Comparison of ENCODE assay signal across 10 mouse cellular contexts in genomic region chr5:30271599-30272281, GRCm38 (mm10). TPM values are rescaled to one million over a fixed set of nuclear protein-coding genes. Genes with fewer than 3 reads are reported as not detected.
DNase-seq lines count a peak whose midpoint lies in the region; ATAC-seq lines count a peak whose summit lies in the region.
"Had no signal": no experiment of that assay in that cellular context is flagged by ENCODE, and none has a peak within 500 bp of the region (broad histone marks: within the 10 kb centered on the region; RNA-seq: fewer than 3 reads in every experiment).

No protein-coding gene starts in this region.

- H3K9me3 ChIP-seq in kidney, embryonic 14.5 days (ENCODE audit: control insufficient read depth, low read length): no peaks in the 10 kb centered on the region
- H3K9me3 ChIP-seq in embryonic facial prominence, embryonic 14.5 days (ENCODE audit: control insufficient read depth, low read length): no peaks in the 10 kb centered on the region
- H3K9me3 ChIP-seq in stomach, embryonic 15.5 days: no peaks in the 10 kb centered on the region
- H3K9me3 ChIP-seq in intestine, embryonic 15.5 days: no peaks in the 10 kb centered on the region
- H3K9me3 ChIP-seq: heart, embryonic 15.5 days; liver, embryonic 12.5 days had no signal

- no peak overlapping the region for H3K4me2 ChIP-seq in kidney, embryonic 14.5 days (replicated peaks; ENCODE audit: low read depth, low read length)
- H3K4me2 ChIP-seq in embryonic facial prominence, embryonic 14.5 days (ENCODE audit: low read depth, low read length): no peak overlapping the region
- no peak overlapping the region for H3K4me2 ChIP-seq in stomach, embryonic 15.5 days
- H3K4me2 ChIP-seq in intestine, embryonic 15.5 days (replicated peaks): no peak overlapping the region
- H3K4me2 ChIP-seq: heart, embryonic 15.5 days; liver, embryonic 12.5 days had no signal

- H3K9ac ChIP-seq in kidney, embryonic 14.5 days (ENCODE audit: low read depth, low read length): no peak overlapping the region
- no peak overlapping the region for H3K9ac ChIP-seq in embryonic facial prominence, embryonic 14.5 days (ENCODE audit: low read depth, low read length)
- no peak overlapping the region for H3K9ac ChIP-seq in stomach, embryonic 15.5 days
- H3K9ac ChIP-seq in intestine, embryonic 15.5 days: no peak overlapping the region
- H3K9ac ChIP-seq: heart, embryonic 15.5 days; liver, embryonic 12.5 days had no signal

- peak; percentile 45 for DNase-seq in kidney, postnatal 10 days
- peak; percentile 60 for DNase-seq in embryonic facial prominence, embryonic 14.5 days (ENCODE audit: low spot score)
- DNase-seq in heart, adult 9 months (ENCODE audit: low spot score in 2 of 2): peak; percentile 20 to 31
- DNase-seq: thymus, postnatal 36 days had no signal

- no peak for ATAC-seq in kidney, embryonic 14.5 days (ENCODE audit: low FRiP score, low TSS enrichment)
- ATAC-seq in embryonic facial prominence, embryonic 14.5 days (ENCODE audit: low read depth): peak; percentile 50; the same call in 1 of the 2 replicates
- ATAC-seq in stomach, embryonic 15.5 days (ENCODE audit: insufficient read depth, low FRiP score, low read depth): 0 out of 2 replicates have a peak, but pooled peaks have one; percentile 31
- ATAC-seq in inflammation-experienced regulatory T-cells, adult 6 months: no peak
- no peak for ATAC-seq in intestine, embryonic 15.5 days
- ATAC-seq: liver, embryonic 12.5 days had no signal

- H3K4me1 ChIP-seq in kidney, embryonic 14.5 days (ENCODE audit: control insufficient read depth, insufficient read depth, low read length): no peaks in the 10 kb centered on the region
- no peaks in the 10 kb centered on the region for H3K4me1 ChIP-seq in embryonic facial prominence, embryonic 14.5 days (ENCODE audit: control insufficient read depth, insufficient read depth, low read length)
- H3K4me1 ChIP-seq in stomach, embryonic 15.5 days: no peaks in the 10 kb centered on the region
- 0 out of 2 replicates have a peak, but pooled peaks cover 2% of the 10 kb centered on the region for H3K4me1 ChIP-seq in intestine, embryonic 15.5 days (replicated peaks)
- H3K4me1 ChIP-seq: liver, embryonic 12.5 days had no signal

- WGBS in kidney, embryonic 14.5 days: 84% methylated on average over 11 of the region's 11 CpGs
- 77% methylated on average over 11 of the region's 11 CpGs for WGBS in embryonic facial prominence, embryonic 14.5 days
- WGBS in stomach, embryonic 15.5 days: 70% methylated on average over 11 of the region's 11 CpGs
- 79% methylated on average over 11 of the region's 11 CpGs for WGBS in intestine, embryonic 15.5 days

- H3K4me3 ChIP-seq in kidney, embryonic 14.5 days (ENCODE audit: low read length): no peak overlapping the region
- H3K4me3 ChIP-seq in embryonic facial prominence, embryonic 14.5 days (ENCODE audit: low read depth, low read length): no peak overlapping the region
- H3K4me3 ChIP-seq in stomach, embryonic 15.5 days (replicated peaks): no peak overlapping the region
- H3K4me3 ChIP-seq in intestine, embryonic 15.5 days (replicated peaks): no peak overlapping the region
- H3K4me3 ChIP-seq: heart, embryonic 15.5 days; liver, embryonic 12.5 days had no signal

- H3K27me3 ChIP-seq in kidney, embryonic 14.5 days (ENCODE audit: control insufficient read depth, insufficient read depth, low read length): no peaks in the 10 kb centered on the region
- H3K27me3 ChIP-seq in embryonic facial prominence, embryonic 14.5 days (replicated peaks; ENCODE audit: control insufficient read depth, insufficient read depth, low read length): no peaks in the 10 kb centered on the region
- no peaks in the 10 kb centered on the region for H3K27me3 ChIP-seq in stomach, embryonic 15.5 days (replicated peaks)
- no peaks in the 10 kb centered on the region for H3K27me3 ChIP-seq in intestine, embryonic 15.5 days (replicated peaks)
- H3K27me3 ChIP-seq: heart, embryonic 15.5 days; liver, embryonic 12.5 days had no signal

- peaks cover 11% of the 10 kb centered on the region for H3K36me3 ChIP-seq in kidney, embryonic 14.5 days (ENCODE audit: control insufficient read depth, insufficient read depth, low read length)
- H3K36me3 ChIP-seq in embryonic facial prominence, embryonic 14.5 days (ENCODE audit: control insufficient read depth, insufficient read depth, low read length): peaks cover 10% of the 10 kb centered on the region
- 0 out of 2 replicates have a peak, but pooled peaks cover 5% of the 10 kb centered on the region for H3K36me3 ChIP-seq in stomach, embryonic 15.5 days
- peaks cover 7% of the 10 kb centered on the region; the same call in 1 of the 2 replicates for H3K36me3 ChIP-seq in intestine, embryonic 15.5 days

- H3K27ac ChIP-seq in kidney, embryonic 14.5 days (ENCODE audit: low read depth, low read length): no peak overlapping the region
- no peak overlapping the region for H3K27ac ChIP-seq in embryonic facial prominence, embryonic 14.5 days (replicated peaks; ENCODE audit: low read depth, low read length)
- peak overlapping the region; percentile 18; the same call in 1 of the 2 replicates for H3K27ac ChIP-seq in stomach, embryonic 15.5 days
- H3K27ac ChIP-seq in intestine, embryonic 15.5 days: no peak overlapping the region
- H3K27ac ChIP-seq: liver, embryonic 12.5 days had no signal

RNA-seq across cellular contexts. Expression of gene Drc1, which starts 9.4 kb away (rescaled TPM):
- polyA plus RNA-seq in kidney, embryonic 14.5 days (2014; fragmentation: Nextera tagmentation; extraction: Ambion mirVana): 0.23 and 0.24 TPM in 2 replicates
- polyA plus RNA-seq in embryonic facial prominence, embryonic 14.5 days (2014; fragmentation: Nextera tagmentation; extraction: Ambion mirVana): 1.1 and 3.4 TPM in 2 replicates
- polyA plus RNA-seq in stomach, embryonic 15.5 days (2015; fragmentation: Nextera tagmentation; extraction: Ambion mirVana): 0.90 and 1.4 TPM in 2 replicates
- polyA plus RNA-seq in inflammation-experienced regulatory T-cells, adult 6 months (2017; shearing (Covaris generic)): 1 to 10 TPM in 2 of 3 experiments, under 1 TPM in 1; 0.50 to 3.1 (median 1.5) TPM
- 0.38 and 0.78 TPM in 2 replicates for polyA plus RNA-seq in intestine, embryonic 15.5 days (2015; fragmentation: Nextera tagmentation; extraction: Ambion mirVana)

RNA-seq across cellular contexts. Expression of gene Selenoi, which starts 39.4 kb away (rescaled TPM):
- polyA plus RNA-seq in kidney, embryonic 14.5 days (2014; fragmentation: Nextera tagmentation; extraction: Ambion mirVana): 16.9 and 19.1 TPM in 2 replicates
- polyA plus RNA-seq in embryonic facial prominence, embryonic 14.5 days (2014; fragmentation: Nextera tagmentation; extraction: Ambion mirVana): 19.9 and 20.7 TPM in 2 replicates
- polyA plus RNA-seq in stomach, embryonic 15.5 days (2015; fragmentation: Nextera tagmentation; extraction: Ambion mirVana): 22.3 and 24.6 TPM in 2 replicates
- polyA plus RNA-seq in inflammation-experienced regulatory T-cells, adult 6 months (2017; shearing (Covaris generic)): 10 to 100 TPM; 18.1 to 26.0 (median 25.3) TPM
- 37.3 and 38.1 TPM in 2 replicates for polyA plus RNA-seq in intestine, embryonic 15.5 days (2015; fragmentation: Nextera tagmentation; extraction: Ambion mirVana)

Comparison
In these comparisons a context has a peak if more than half of its experiments do, and no peak if none do; other contexts are left out.
1. ATAC-seq: peak in embryonic facial prominence, embryonic 14.5 days (single experiment) and stomach, embryonic 15.5 days (single experiment); none in kidney, embryonic 14.5 days (single experiment), inflammation-experienced regulatory T-cells, adult 6 months (single experiment) and intestine, embryonic 15.5 days (single experiment).
2. Peak in every context shown above with its lines, with median percentiles within 50 percentile points of each other: DNase-seq.